Mouse (Mus musculus) retina, postnatal 1 day (tissue): ENCODE measurements at regions not wholly inside any gene's neighbourhood (a gene's known extent, or its start where the extent isn't known, plus 50 kb on each side); places are given as distances from the start of the nearest gene placed in this dataset.

ENCODE experiments used
- DNase-seq: peaks from one replicate; pipeline ENCODE4 v3.0.0-alpha.2; 2012

DNA sequence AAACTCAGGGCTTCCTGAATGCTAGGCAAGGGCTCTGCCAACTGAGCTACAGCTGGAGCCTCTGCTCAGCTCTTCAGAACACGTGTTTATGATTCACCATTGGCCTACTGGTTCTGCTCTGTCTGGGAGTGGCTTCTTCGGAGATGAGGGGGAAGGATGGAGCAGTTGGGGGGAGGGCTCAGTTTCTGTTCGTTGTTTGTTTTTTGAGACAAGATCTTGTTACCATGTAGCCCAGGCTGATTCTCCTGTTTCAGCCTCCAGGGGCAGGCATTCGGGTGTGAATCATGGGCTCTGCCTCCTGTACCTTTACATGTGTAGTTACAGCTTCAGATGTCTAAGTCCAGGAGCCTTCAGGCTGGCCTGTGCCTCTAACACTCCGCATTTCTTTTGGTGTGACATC lies 285.3 kb upstream of the Gadl1 start:
- DNase-seq, result no peak

DNA sequence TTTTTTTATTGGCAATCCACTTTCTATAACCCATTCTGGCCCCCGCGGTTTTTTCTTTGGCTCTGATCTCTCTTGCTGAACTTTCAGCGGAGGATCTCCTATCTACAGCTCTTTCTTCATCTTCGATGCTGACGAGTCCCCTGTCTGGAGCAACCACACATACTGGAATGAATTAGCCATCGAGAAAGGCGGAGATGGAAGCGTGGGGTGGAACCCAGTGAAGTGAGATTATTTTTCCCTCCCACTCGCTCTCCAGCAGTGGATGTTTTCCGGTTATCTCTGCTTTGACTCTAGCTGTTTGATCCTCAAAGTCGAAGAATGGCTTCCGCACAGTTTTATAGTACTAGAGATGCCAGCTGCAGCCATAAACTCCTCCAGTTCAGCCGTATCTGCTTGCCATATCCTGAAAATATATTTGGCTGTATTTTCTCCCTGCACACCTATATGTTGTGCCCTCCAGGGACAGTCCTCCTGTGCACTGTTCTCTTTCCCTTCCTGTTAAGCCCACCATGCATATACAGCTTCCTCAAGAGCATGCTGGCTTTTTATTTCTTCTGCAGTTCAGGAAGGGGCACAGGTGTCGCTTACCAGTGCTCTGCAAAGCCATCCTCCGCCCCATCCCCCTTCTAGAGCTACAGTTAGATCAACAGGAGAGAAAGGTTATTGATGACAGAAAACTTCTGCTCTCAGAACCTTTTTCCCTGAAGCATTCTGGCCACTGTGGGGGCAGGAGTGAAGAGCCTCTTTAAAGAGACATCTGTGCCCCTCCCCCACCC lies 284.3 kb upstream of the Gadl1 start:
- DNase-seq, result no peak

DNA sequence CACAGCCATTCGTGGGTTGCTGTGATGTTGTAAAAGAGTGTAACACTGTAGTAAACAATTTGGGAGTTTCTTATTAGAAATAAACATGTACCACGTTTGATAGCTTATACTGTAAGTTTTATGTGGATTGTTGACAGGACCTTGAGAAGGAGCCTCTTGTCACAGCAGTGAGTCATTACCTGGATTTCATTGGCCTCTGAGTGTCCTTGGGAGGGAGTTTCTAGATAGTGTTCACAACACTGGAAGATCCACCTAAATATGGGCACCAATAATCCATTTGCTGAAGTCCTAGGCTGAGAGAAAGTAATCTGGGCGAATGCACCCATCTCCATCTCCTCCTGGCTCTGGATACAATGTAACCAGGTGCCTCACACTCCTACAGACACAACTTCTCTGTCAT lies 281.7 kb upstream of the Gadl1 start:
- no peak for DNase-seq

DNA sequence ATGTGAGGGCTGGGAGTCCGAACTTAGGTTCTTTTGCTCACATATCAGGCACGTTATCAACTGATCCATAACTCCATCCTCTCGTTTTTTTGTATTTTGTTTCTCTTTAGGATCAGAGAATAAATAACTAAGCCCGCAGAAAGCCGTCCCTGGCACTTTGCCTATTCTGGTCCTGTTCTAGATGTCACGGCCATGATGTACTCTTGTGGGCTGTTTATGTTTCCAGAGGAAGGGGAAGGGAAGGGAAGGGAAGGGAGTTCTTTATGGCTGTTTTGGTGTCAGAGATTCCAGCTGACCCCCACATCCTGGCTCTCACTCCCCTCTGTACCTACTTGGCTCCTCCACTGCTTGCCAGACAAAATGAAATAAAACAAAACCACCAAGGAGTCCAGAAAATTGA lies 272.1 kb upstream of the Gadl1 start:
- DNase-seq, result no peak

DNA sequence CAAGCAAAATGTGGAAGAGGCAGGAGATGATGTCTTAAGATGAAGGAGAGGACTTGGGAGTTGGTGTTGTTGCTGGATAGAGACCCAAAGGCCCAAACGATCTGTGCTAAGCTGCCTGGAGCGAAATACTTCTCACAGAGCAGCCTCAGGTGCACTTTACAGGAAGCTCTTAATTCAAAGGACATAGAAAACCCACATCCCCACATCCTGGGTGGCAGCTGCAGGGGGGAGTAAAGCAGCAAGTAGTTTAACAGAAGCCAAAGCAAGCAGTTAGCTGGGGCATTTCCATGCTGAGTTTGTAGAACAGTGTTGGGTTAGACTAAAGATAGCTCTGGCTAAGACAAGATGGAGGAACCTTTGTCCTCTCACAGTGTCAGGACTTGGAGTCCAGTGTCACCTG lies 268.5 kb upstream of the Gadl1 start:
- DNase-seq, result no peak

DNA sequence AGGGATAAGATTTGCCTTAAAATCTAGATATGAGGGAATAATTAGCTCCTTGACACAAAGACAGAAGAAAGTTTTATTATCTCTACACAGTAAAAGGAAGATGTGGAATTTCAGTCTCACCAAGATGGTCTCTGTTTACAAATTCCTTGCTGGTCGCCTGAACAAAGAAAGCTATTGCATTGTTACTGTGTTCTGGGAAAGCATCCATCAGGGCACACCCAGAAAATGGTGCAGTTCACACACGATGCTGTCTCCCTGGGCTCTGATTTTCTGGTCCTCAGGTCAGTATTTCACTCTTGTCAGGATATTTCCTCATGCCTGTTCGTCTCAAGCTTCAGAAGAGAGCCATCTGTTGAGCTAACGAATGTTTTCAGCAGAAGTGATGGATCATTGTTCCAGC lies 267.2 kb upstream of the Gadl1 start:
- no peak for DNase-seq

DNA sequence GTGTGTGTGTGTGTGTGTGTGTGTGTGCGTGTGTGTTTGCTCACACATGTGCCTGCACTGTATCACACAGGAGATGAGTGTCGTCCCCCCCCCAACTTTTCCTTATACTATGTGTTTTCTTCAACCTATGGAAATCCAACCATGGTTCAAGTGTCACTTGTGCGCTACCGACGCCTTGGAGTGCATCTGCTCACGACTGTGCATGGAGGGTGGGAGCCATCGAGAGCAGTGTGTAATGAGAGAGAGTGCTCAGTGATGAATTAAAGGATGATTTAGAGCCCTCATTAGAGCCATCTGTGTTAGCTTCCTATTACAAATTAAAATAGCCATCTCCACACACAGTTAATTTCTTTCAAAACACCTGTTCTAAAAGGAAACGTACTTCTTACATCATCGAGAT lies 264.3 kb upstream of the Gadl1 start:
- no peak for DNase-seq

DNA sequence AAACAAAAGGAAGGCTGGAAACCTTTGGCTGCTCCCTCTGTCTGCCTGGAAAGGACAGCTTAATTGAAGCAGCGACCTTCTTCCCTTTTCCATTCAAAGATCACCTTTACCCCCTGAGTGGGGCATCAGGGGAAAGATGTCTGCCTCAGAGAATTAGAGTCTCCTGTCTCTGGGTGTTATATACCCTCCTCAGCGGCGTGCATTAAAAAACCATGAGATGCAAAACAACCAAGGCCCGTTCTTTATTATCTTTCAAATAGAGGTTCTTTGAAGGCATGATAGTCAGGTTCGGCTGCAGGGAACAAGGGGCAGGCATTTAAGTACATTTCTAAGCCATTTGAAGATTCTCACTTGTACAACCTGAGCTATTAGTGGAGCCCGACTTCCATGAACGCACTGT lies 263.0 kb upstream of the Gadl1 start:
- DNase-seq, result no peak

DNA sequence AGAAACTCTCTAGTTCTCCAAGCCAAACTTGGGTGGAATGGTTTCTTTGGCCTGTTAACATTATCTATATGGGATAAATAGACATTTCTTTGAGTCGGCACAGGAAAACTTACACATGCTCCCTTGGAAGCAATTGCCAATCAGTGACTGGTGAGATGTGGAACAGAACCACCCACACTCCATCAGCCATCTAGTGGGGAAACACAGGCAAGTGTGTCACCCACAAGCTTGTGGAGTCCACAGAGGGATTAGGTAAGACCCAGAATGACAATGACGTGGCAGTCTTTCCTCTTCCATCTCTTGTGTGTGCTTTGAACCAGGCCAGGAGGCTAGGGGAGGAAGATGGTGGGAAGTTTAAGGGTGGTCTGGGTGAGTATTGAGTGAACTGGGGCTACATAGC lies 257.5 kb upstream of the Gadl1 start:
- DNase-seq, result no peak

DNA sequence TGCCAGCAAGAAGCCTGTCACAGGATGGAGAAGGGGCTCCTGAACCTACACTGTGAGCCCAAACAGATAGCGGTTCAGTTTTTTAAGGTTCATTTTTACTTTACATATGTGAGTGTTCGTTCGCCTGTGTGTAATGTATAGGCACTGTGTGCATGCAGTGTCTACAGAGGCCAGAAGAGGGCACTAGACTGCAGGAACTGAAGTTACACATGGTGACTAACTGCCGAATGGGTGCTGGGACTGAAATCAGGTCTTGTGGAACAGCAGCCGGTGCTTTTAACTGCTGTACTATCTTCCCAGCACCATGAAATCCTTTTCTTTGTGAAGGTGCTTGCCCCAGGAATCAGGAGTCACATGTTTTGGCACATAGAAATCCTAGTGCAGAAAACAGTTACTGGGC lies 256.1 kb upstream of the Gadl1 start:
- no peak for DNase-seq

DNA sequence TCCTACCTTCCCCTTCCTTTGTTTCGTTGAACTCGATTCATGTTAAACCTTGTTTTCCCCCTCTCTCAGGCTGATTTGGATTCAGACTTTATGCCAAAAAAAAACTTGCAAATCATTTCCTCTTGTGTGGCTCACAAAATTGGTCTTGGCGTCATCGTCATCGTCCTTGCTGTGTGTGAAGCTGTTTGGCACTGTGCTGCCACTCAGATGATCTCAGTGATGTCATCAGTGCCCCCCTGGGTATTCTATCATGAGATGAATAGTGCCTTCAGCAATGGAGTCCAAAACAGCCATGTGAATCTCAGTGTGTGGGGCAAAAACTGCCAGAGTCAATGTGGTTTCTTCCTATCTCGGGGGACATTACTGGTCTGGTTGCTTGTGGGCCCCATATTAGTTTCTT lies 254.3 kb upstream of the Gadl1 start:
- no peak for DNase-seq

DNA sequence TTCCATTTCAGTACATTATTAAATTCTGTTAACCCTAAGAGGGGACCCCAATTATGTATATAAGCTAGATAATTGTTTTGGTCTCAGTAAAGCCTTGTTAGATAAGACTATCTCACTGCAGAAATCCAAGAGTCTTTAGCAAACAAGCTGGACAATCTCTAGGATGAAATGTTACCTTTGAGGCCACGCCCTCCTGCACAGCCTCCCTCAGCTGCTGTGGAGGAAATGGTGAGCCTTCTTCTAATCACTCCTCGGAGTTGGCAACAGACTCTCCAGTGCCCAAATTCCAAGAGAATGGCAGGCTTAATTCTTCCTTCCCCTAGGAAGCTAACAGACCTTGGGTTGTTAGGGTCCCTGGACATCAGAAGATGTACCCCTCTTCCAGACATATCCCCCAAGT lies 252.7 kb upstream of the Gadl1 start:
- no peak for DNase-seq

DNA sequence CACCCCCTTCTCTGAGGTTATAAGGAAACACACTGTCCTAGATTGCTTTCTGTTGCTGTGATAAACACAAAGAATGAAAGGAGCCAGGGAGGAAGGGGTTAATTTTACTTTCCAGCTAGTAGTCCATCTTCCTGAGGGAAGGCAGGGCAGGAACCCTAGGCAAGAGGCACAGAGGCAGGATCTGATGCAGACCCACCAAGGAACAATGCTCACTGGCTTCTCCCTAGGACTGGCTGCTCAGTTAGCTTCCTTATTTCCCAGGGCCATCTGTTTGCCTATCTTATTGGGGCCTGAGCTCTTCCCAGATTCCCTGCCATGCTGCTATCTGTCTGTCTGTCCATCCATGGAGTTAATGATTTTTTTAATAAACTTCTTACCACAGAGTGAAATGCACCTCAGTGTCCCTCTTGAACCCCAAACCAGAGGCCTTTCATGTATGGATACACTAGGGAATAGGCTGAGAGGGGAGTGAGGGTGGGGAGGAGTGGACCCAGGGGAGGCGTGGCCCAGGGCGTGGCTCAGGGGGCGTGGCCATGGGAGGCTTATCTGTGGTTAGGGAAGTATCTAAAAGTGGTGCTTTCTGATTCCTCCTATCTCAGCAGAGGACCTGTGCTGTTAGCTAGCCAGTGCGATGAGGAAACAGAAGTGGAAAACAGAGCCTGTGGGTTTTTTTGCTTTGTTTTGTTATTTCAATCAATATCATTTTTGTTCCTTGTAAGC lies 252.1 kb upstream of the Gadl1 start:
- no peak for DNase-seq

DNA sequence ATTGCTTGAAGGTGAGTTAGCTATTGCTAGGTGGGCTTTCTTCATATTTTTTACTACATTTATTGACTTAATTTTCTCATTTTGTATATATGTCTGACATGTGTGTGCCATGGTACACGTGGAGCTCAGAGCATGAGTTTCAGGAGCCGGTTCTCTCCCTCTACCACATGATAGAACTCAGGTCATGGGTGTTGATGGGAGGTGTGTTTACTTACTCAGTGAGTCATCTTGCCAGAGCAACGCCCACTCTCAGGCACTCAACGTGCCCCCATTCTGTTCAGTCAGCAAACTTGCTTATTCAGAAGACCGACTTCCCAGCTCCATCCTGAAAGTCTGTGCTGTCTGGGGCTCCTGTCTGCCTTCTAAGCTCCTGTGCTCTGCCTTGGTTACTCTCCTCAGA lies 250.8 kb upstream of the Gadl1 start:
- DNase-seq, result no peak

DNA sequence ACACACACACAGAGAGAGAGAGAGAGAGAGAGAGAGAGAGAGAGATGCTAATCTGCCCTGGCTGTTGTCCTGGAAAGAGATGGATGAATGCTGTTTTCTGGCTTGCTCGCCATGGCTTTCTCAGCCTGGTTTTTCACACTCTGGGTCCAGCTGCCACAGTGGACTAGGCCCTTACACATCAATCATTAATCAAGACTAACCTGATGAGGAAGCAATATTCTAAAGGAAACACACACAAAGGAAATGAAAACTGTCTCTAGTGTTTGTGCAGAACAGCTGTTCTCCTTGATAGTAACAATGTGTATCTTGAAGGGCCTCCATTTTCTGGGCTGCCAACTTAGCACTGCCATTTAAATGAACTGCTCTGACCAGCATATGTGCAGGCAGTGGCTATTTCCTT lies 248.9 kb upstream of the Gadl1 start:
- no peak for DNase-seq

DNA sequence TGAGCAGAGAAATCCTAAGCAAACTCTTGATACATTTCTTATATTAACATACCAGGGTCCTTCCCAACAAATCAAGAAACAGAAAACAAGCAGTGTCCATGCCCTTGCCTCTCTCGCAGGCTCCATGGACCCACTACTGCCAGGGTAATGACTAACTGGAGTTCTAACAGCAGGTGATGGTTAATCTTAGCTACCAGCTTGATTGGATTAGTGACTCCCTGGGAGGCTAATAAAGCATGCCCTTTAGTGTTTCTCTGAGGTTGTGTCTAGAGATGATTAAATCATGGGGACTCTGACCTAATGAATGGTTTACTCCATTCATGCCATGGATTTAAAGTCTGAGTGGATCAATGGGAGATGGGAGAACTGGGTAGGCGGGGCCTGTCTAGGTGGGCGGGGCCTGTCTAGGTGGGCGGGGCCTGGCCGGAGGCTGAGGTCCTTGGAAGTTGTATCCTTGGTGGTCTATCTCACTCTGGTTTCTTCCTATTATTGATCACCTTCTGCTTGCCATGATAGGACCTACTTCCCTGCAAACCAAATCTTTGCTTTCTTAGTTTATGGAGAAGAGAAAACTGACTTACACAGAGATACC lies 247.3 kb upstream of the Gadl1 start:
- peak; percentile 82 for DNase-seq

DNA sequence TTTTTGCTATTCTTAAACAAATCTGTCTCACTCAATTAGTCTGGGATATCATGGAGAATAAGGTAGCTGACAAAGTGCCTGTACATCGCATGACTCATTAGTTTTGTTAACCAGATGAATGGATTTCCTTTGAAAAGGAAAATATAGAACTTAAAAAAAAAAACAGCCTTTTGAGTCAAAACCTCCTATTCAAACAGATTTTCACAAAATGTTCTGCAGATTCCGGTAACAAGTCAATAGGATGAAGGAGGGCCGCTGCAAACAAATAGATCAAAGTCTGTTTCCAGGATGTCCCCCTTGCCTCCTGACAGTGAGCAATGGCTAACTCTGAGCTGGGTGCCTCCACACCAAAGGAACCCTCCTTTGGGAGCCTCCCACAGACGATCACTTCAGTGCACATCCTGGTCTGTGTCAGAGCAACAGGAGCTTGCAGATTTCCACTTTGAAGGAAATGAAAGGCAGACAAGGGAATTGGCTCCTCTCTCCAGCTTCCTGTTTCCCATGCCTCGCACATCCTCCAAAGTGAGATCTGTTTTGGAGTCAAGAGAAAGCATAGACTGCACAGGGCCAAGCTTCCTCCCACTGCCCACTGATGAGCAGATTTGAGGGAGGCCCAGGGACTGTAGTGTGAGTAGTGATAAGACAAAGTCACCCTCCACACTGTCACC lies 243.8 kb upstream of the Gadl1 start:
- no peak for DNase-seq

DNA sequence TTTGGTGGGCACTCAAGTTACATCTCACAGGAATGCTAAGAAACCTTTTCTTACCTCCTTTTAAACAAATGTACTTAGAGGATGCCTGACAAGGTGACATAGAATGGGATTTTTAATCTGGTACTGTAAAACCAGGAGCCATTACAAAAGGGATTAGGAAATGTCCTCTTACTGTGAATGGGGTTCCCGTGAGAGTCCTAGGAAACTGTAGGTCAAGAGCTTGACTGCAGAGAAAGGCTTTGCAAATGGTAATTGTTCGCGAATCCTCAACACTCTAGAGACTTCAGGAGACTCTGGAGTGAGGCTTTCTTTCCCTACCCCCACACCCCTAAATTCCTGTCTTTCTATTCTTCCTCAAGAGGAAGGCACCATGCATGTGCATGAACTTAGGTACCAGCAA lies 242.7 kb upstream of the Gadl1 start:
- DNase-seq, result no peak

DNA sequence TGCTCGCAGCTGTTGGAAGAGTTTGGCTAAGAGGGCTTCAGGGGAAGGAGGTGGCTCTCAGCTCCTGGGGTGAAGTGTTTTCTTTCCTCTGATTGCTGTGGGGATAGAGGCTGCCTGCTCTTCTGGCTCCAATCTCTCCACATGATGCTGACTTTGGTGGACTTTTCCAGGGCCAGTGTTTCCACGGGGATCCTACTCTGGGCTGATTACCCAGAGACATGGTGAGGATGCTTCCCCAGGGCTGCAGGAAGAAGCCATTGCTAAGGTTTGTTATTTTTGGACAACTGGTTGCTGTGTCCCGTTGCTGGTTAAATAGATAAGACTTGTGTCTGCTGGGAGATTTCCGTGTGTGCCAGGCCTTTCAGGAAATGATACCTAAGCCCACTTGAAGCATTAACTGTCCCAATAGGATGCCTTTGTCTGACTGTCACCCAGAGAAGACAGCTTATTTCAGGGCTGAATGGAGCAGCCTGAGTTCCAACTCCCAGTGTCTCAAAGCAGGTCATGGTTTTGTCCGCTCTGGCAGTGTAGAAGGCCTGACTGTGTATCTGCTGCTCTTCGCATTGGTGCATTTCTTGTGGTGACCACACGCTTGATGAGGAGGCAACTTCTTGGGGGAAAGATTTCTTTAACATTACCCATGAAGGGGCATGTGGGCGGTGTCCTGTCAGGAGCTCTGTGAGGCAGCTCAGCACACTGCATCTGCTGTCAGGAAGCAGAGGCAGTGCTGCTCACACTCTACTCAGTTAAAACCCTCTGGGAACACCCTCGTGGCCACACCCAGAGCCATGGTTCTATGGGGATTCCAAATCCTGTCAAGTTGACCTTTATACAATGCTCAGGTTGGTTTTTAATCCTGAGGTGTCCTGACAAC lies 228.3 kb upstream of the Gadl1 start:
- peak; percentile 25 for DNase-seq

DNA sequence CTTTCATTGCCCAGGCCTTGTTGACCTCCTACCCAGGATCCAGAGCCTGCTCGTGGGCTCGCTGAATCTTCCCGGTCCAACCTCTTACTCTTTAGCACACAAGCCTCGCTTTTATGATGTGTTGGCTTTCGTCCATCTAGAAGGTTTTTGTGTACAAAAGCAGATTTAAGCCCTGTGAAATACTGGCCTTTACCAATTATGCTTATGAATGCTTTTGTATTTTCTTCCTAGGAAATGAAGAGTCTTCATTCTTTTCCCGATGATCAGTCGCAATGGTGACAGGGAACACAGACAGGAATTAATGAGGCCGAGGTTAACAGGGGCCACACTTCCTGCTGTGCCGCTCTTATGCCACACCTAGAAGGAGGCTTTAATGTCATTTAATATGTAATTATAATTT lies 227.4 kb upstream of the Gadl1 start:
- DNase-seq, result peak; percentile 68

DNA sequence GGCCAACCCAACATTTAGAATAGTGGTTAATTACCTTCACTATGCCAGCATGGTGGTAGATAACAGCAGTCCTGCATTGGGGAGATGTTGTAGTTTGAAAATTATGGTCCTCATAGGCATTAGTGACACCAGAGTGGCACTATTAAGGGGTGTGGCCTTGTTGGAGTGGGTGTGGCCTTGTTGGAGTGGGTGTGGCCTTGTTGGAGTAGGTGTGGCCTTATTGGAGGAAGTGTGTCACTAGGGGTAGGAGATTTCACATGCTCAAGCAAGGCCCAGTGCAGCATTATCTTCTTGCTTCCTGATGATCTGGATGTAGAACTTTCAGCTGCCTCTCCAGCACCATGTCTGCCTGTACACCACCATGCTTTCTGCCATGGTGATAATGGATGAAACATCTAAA lies 225.3 kb upstream of the Gadl1 start:
- no peak for DNase-seq

DNA sequence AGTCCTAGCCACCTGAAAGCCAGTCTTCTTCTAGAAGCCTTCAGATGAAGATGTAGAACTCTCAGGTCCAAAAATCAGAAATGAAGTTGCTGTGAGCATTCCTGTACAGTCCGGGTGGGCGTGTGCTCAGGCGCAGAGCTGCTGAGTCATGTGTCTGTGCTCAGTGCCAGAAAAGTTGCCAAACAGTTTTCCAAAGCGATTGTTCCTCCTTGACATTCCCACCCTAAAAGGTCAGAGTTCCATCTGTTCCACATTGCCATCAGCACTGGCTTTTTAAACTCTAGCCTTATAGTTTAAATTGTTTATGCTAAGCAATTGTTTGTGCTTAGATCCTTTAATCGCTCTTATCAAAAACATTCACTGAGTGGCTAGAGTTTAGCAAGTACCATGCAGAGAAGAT lies 222.7 kb upstream of the Gadl1 start:
- DNase-seq, result no peak

DNA sequence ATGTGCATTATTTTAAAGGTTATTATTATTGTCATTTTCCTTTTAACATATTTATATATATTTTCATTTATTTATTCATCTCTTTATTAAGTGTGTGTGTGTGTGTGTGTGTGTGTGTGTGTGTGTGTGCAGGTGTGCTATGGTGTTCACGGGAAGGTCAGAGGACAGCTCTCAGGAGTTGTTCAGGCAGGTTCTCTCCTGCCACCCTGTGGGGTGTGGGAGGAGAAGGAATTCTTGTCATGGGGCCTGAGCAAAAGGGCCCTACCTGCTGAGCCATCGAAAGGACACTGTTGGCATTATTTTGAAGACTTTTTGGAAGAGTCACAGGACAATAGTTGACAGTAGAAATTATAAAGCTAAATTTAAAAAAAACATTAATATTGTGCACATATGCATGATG lies 216.4 kb upstream of the Gadl1 start:
- DNase-seq, result no peak
